Mouse (Mus musculus) layer of hippocampus, postnatal 10 days (tissue): ENCODE data around the gene Pkp2. TPM values are rescaled to one million over a fixed set of nuclear protein-coding genes. Genes with fewer than 3 reads are reported as not detected.

Experiments
- DNase-seq, 2 experiments: peaks; one replicate each; pipeline ENCODE4 v3.0.0; 2021; ENCODE audit warnings: low spot score in 2 of 2
- total RNA-seq, 2 experiments: library from RNA; stranded (reverse); gene quantifications; 2 replicates each; pipeline ENCODE4 v1.2.3; 2021

Pkp2 gene
- total RNA-seq, 2 experiments from 2014 or later = 23.9 to 26.0 TPM

GRCm38 (mm10) chr16:16260882-16261281, 47.8 kb downstream of the Pkp2 start:
- DNase-seq = no peak

GRCm38 (mm10) chr16:16261481-16261880, 48.4 kb downstream of the Pkp2 start:
- no peak for DNase-seq

- DNase-seq = no peak
Observed at GRCm38 (mm10) chr16:16262436-16262835, 49.3 kb downstream of the Pkp2 start.

- no peak for DNase-seq
Observed at GRCm38 (mm10) chr16:16272978-16273377, 59.9 kb downstream of the Pkp2 start.

GRCm38 (mm10) chr16:16273752-16274151, 60.6 kb downstream of the Pkp2 start:
- DNase-seq = no peak

GRCm38 (mm10) chr16:16302369-16303137, 89.4 kb downstream of the Pkp2 start, which contains the start of gene Yars2:
Gene Yars2 (plus strand): TSS chr16:16302965.
- DNase-seq = peak; percentile 88 to 92

GRCm38 (mm10) chr16:16303138-16303827, 90.2 kb downstream of the Pkp2 start:
- DNase-seq = peak in 1 of 2 experiments; percentile 48

- DNase-seq = no peak
Observed at GRCm38 (mm10) chr16:16303888-16304287, 90.8 kb downstream of the Pkp2 start.

- no peak for DNase-seq
Observed at GRCm38 (mm10) chr16:16311319-16311718, 98.2 kb downstream of the Pkp2 start.

Other genes starting within 250 kb of the Pkp2 start
- 10 to 100 TPM; 19.7 to 20.2 TPM for gene Yars2, start 89.6 kb downstream of the Pkp2 start, total RNA-seq
- gene Dnm1l, start 145.6 kb downstream of the Pkp2 start, total RNA-seq = 100 to 1,000 TPM; 181 to 198 TPM